Mouse (Mus musculus): Measurements from ENCODE around the gene Zap70. TPM values are rescaled to one million over a fixed set of nuclear protein-coding genes. Genes with fewer than 3 reads are reported as not detected.
"Not testable (repeated sequence)": the region's sequence is repeated elsewhere in the genome, so short reads cannot be mapped to it uniquely, and the experiment has no call there.

The Zap70 gene
- total RNA-seq, 1 experiment from 2014 or later = 0.56 TPM

- no peak for DNase-seq
Observed at GRCm38 (mm10) chr1:36772198-36772934, 10.8 kb downstream of the Zap70 start.

- no peak for DNase-seq
Observed at GRCm38 (mm10) chr1:36780793-36781192, 19.2 kb downstream of the Zap70 start.

GRCm38 (mm10) chr1:36782476-36782875 lies 20.9 kb downstream of the Zap70 start:
- DNase-seq = no peak

- peak; percentile 87 for DNase-seq
Observed at GRCm38 (mm10) chr1:36784365-36785134, 23.0 kb downstream of the Zap70 start.

- peak; percentile 49 for DNase-seq
Observed at GRCm38 (mm10) chr1:36785238-36785641, 23.6 kb downstream of the Zap70 start.

- DNase-seq = no peak
Observed at GRCm38 (mm10) chr1:36786377-36786776, 24.8 kb downstream of the Zap70 start.

GRCm38 (mm10) chr1:36789416-36789815 lies 27.8 kb downstream of the Zap70 start:
- no peak for DNase-seq

- DNase-seq = no peak
Observed at GRCm38 (mm10) chr1:36796711-36797110, 35.1 kb downstream of the Zap70 start.

GRCm38 (mm10) chr1:36797481-36797880 lies 35.9 kb downstream of the Zap70 start:
- DNase-seq = no peak

- DNase-seq = no peak
Observed at GRCm38 (mm10) chr1:36800379-36801011, 38.9 kb downstream of the Zap70 start.

GRCm38 (mm10) chr1:36804259-36804658 lies 42.7 kb downstream of the Zap70 start:
- DNase-seq = no peak

GRCm38 (mm10) chr1:36804833-36805232 lies 43.2 kb downstream of the Zap70 start:
- DNase-seq = no peak

- no peak for DNase-seq
Observed at GRCm38 (mm10) chr1:36806181-36806905, 44.7 kb downstream of the Zap70 start.

GRCm38 (mm10) chr1:36807086-36807485 lies 45.5 kb downstream of the Zap70 start:
- DNase-seq = no peak

GRCm38 (mm10) chr1:36807782-36808565 lies 46.4 kb downstream of the Zap70 start:
- no peak for DNase-seq

- DNase-seq = no peak
Observed at GRCm38 (mm10) chr1:36811806-36812205, 50.2 kb downstream of the Zap70 start.

- DNase-seq = no peak
Observed at GRCm38 (mm10) chr1:36813415-36813814, 51.8 kb downstream of the Zap70 start.

- no peak for DNase-seq
Observed at GRCm38 (mm10) chr1:36814271-36814903, 52.8 kb downstream of the Zap70 start.

GRCm38 (mm10) chr1:36815166-36815565 lies 53.6 kb downstream of the Zap70 start:
- no peak for DNase-seq

- DNase-seq = not testable (repeated sequence)
Observed at GRCm38 (mm10) chr1:36821918-36822317, 60.3 kb downstream of the Zap70 start.

GRCm38 (mm10) chr1:36824356-36824755 lies 62.8 kb downstream of the Zap70 start:
- DNase-seq = no peak

Data from adrenal gland, postnatal 14 days (tissue).